Mouse (Mus musculus): ENCODE data around the gene Vax1.

- TF ChIP-seq CTCF (IDR thresholded peaks at IDR 0.05; ENCODE audit: borderline replicate concordance, insufficient read depth, low read length) (no peak), POLR2A (IDR thresholded peaks at IDR 0.05; ENCODE audit: low read depth, low read length) (no peak)
Measured at GRCm38 (mm10) chr19:59193986-59194820, 24.3 kb upstream of the Vax1 start.

All from embryonic fibroblast, embryonic 13.5 days (primary cell).